Mouse (Mus musculus) heart, adult 2 months (tissue): ENCODE measurements around the gene Mul1. TPM values are rescaled to one million over a fixed set of nuclear protein-coding genes. Genes with fewer than 3 reads are reported as not detected.

ENCODE experiments used
- DNase-seq, 2 experiments: peaks; one replicate each; pipeline ENCODE4 v3.0.0; 2021
- H3K27ac ChIP-seq: fragments of 200-600 bp; 2 replicates; pipeline ENCODE4 v1.8.1; 2022
- H3K27me3 ChIP-seq: fragments of 200-500 bp; 2 replicates; pipeline ENCODE4 v1.6.1; 2012; ENCODE audit warnings: mild to moderate bottlenecking, low read length, inconsistent platforms, mixed read lengths; ENCODE audit not compliant: control insufficient read depth, insufficient read depth
- H3K36me3 ChIP-seq: fragments of 200-500 bp; 2 replicates; pipeline ENCODE4 v1.6.1; 2012; ENCODE audit warnings: low read length, inconsistent platforms; ENCODE audit not compliant: control insufficient read depth, insufficient read depth
- H3K4me1 ChIP-seq: fragments of 200-500 bp; 2 replicates; pipeline ENCODE4 v1.6.1; 2011; ENCODE audit warnings: low read length; ENCODE audit not compliant: control insufficient read depth, insufficient read depth
- H3K4me3 ChIP-seq: fragments of 200-600 bp; 2 replicates; pipeline ENCODE4 v1.8.1; 2022
- H3K79me2 ChIP-seq: fragments of 200-500 bp; replicated peaks from 2 replicates; pipeline ENCODE4 v1.6.1; 2012; ENCODE audit warnings: mild to moderate bottlenecking, inconsistent platforms, low read length, moderate library complexity, mixed read lengths; ENCODE audit not compliant: control insufficient read depth, insufficient read depth
- H3K9ac ChIP-seq: fragments of 200-500 bp; 2 replicates; pipeline ENCODE4 v1.6.1; 2012; ENCODE audit warnings: low read depth, mild to moderate bottlenecking, control low read depth, inconsistent platforms, low read length, mixed read lengths
- CTCF ChIP-seq: fragments of 200-600 bp; IDR thresholded peaks from 2 replicates; pipeline ENCODE4 v1.8.1; 2022; ENCODE audit warnings: antibody characterized with exemption, mild to moderate bottlenecking, moderate library complexity
- EP300 ChIP-seq: fragments of 200-500 bp; IDR thresholded peaks from 2 replicates; pipeline ENCODE4 v1.6.1; 2011; ENCODE audit warnings: low read depth, low read length, control low read depth; ENCODE audit not compliant: insufficient read depth
- POLR2A ChIP-seq: fragments of 200-500 bp; IDR thresholded peaks from 2 replicates; pipeline ENCODE4 v1.6.1; 2011; ENCODE audit warnings: mild to moderate bottlenecking, low read depth, low read length, control low read depth; ENCODE audit not compliant: insufficient read depth
- WGBS: fragments of 180-500 bp; shearing (Covaris S2); methylation state at CpG from one replicate; pipeline ENCODE4 v1.1.7; 2018; 5-methylcytosine and 5-hydroxymethylcytosine counted together
- intact Hi-C: fragments of 180-260 bp; cut with DNase I; formaldehyde crosslinking; loops from one replicate; pipeline ENCODE4 v1.15.1; 2025
- polyA plus RNA-seq: library from polyadenylated mRNA; depleted of rRNA; stranded (reverse); fragments of >200 nt; gene quantifications from 2 replicates; pipeline ENCODE4 v1.2.3, GENCODE M21; 2012
- total RNA-seq, 2 experiments: library from RNA; stranded (reverse); gene quantifications; 2 replicates each; pipeline ENCODE4 v1.2.3; 2021

Mul1 gene
- total and polyA plus RNA-seq, 3 experiments, result 25.3 to 75.5 (median 75.0) TPM

DNA sequence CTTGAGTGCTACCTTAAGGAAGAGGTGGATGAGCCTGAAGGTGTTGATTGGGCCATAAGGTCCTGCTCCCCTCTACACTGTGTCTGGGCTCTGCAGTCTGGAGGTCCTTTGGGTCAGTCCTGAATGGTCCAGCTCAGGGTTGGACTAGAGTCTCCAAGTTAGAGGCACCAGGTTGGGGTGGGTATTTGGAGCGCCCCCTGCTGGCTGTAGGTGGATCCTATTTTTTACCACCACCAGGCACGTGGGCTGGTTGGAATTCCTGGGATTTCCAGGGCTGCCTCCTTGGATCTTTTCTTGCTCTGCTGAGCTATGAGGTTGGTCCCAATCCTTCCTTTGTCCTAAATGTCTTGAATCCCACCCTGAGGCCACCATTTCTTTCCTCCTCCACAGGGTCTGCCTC lies 29.7 kb upstream of the Mul1 start:
- Histone ChIP-seq H3K4me3 (no peak overlapping the region), H3K9ac (no peak overlapping the region), H3K27ac (no peak overlapping the region), H3K79me2 (no peaks in the 10 kb centered on the region), H3K36me3 (no peaks in the 10 kb centered on the region), H3K4me1 (peaks cover 2% of the 10 kb centered on the region), H3K27me3 (no peaks in the 10 kb centered on the region)
- TF ChIP-seq CTCF (peak; percentile 83), POLR2A (no peak), EP300 (no peak)
- intact Hi-C loops, result no loop called here
- DNase-seq, result peak in 1 of 2 experiments; percentile 55
- 7% methylated on average over 2 of the region's 2 CpGs for WGBS

DNA sequence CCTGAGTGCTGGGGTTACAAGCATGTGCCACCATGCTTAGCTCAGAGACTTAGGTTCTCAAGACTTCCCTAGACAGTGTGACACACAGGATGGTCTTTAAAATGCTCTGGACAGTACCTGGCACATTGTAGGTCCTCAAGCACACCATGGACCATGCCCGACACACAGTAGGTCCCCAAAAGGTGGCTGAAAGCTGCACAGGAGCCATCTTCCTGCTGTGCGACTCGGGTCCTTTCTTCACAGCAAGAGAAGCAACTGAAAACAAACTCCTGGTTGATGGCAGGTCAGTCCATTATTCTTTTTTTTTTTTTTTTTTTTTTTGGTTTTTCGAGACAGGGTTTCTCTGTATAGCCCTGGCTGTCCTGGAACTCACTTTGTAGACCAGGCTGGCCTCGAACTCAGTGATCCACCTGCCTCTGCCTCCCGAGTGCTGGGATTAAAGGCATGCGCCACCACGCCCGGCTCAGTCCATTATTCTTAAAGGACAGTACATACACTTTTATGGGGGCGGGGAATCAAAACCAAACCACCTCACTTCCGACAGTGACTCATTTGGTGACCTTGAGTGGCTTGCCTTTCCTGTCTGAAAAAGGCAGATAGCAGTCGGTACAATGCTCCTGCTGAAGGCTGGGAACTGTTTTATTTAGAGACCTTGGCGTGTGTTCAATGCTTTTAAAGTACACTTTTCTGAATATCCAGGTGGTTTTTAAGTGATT lies 26.8 kb upstream of the Mul1 start:
- Histone ChIP-seq H3K36me3 (no peaks in the 10 kb centered on the region), H3K27me3 (no peaks in the 10 kb centered on the region; the same call in 1 of the 2 replicates), H3K27ac (no peak overlapping the region), H3K9ac (no peak overlapping the region), H3K79me2 (no peaks in the 10 kb centered on the region), H3K4me3 (no peak overlapping the region), H3K4me1 (peaks cover 2% of the 10 kb centered on the region)
- WGBS, result 40% methylated on average over 12 of the region's 13 CpGs
- DNase-seq, result no peak
- intact Hi-C loops, result no loop called here
- TF ChIP-seq CTCF (no peak), EP300 (no peak), POLR2A (no peak)

DNA sequence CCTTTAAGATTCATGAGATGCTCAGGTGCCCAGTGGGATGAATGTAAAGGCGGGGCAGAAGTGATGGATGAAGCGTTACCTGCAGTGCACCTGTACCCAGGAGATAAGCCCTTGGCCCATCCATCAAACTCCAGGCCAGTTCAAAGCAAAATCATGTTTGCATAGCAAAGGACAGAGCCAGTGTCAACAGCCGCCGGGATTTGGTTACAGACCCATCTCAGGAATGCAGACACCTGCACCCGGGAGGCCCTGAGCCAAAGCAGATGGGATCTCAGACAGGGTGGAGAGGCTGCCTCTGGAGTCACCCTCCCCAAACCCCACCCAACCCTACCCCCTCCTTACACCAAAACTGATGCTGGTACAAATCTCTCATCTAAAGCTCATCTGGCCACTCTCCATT lies 23.5 kb upstream of the Mul1 start:
- no peaks in the 10 kb centered on the region for H3K79me2 ChIP-seq
- H3K27ac ChIP-seq, result no peak overlapping the region
- TF ChIP-seq EP300 (no peak), CTCF (no peak)
- 38% methylated on average over 5 of the region's 5 CpGs for WGBS
- H3K4me3 ChIP-seq, result no peak overlapping the region
- H3K36me3 ChIP-seq, result no peaks in the 10 kb centered on the region
- peaks cover 10% of the 10 kb centered on the region for H3K4me1 ChIP-seq
- no peak overlapping the region for H3K9ac ChIP-seq
- DNase-seq, result no peak
- intact Hi-C loops, result no loop called here
- no peaks in the 10 kb centered on the region; the same call in 1 of the 2 replicates for H3K27me3 ChIP-seq

DNA sequence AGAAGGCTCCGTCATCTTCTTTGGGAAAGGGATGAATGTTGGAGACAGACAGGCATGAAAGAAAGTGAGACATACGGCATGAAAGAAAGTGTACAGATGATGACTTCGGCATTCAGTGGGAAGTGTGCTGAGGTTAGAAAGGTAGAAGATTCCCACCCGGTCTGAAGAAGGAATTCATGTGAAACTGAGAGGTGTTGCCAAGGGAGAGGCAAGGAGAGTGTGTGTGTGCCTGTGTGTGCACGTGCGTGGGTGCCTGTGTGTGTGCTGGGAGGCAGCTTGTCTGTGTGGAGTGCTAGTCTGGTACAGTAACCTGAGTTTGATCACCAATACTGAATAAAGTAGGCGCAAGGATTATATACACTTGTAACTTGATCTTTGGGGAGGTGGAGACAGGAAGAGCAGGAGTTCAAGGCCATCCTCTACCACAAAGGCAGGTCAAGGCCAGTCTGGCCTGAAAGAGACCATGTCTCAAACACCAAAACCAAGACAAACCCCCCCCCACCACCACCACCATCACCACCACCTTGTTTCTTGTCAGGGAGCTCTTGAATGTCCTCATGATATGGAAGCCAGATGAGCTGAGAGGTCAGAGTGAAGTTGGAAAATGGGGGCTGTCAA lies 22.9 kb upstream of the Mul1 start:
- DNase-seq, result no peak
- H3K27ac ChIP-seq, result no peak overlapping the region
- no peaks in the 10 kb centered on the region for H3K36me3 ChIP-seq
- intact Hi-C loops, result no loop called here
- WGBS, result 64% methylated on average over 7 of the region's 7 CpGs
- TF ChIP-seq POLR2A, result no peak
- TF ChIP-seq EP300, result no peak
- no peak for TF ChIP-seq CTCF
- H3K4me3 ChIP-seq, result no peak overlapping the region
- H3K4me1 ChIP-seq, result peaks cover 10% of the 10 kb centered on the region
- H3K27me3 ChIP-seq, result no peaks in the 10 kb centered on the region; the same call in 1 of the 2 replicates
- H3K79me2 ChIP-seq, result no peaks in the 10 kb centered on the region
- no peak overlapping the region for H3K9ac ChIP-seq

DNA sequence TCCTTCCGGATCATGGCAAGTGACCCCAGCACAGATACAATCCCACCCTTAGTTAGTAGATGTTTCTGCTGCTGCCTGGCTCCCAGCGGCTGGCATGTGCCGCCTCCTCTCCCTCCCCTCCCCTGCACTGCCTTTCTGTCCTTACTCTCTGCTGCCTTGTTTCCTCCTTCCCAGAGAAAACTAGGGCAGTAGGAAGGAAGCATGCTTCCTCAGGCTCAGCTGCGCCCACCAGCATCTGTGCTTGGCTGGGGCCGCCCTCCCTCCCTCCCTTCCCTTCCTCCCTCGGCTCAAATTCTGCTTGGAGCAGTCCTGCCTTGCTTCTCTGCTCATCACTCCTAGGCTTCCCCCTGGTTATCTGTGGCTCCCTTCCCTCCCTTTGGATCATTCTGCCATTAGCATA lies 19.7 kb upstream of the Mul1 start:
- no peak for TF ChIP-seq POLR2A
- TF ChIP-seq CTCF, result no peak
- no peak for TF ChIP-seq EP300
- Histone ChIP-seq H3K4me1 (peaks cover 8% of the 10 kb centered on the region), H3K4me3 (no peak overlapping the region), H3K27me3 (no peaks in the 10 kb centered on the region; the same call in none of the 2 replicates), H3K27ac (peak overlapping the region; percentile 36), H3K36me3 (no peaks in the 10 kb centered on the region), H3K79me2 (no peaks in the 10 kb centered on the region), H3K9ac (0 out of 2 replicates have a peak overlapping the region, but pooled peaks have one; percentile 16)
- intact Hi-C loops, result no loop called here
- WGBS, result 14% methylated on average over 6 of the region's 6 CpGs
- no peak for DNase-seq

DNA sequence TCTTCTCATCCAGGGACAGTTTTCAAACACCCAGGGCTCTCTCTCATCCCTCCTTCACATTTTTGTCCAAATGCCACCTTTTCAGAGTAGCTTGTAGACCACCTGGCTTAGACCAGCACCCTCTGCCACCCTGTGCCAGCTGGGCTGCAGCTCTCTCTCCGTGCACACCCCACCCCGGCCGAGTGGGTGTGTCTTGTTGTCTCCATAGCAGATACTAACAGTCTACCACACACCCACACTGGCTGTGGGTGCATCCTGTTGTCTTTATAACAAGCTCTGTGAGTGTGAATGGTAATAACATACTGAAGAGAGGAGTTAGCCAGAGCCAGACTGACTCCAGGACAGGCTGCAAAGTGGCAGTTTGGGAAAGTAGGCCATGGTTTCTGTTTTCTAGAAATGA lies 18.5 kb upstream of the Mul1 start:
- WGBS, result 78% methylated on average over 3 of the region's 3 CpGs
- no peak overlapping the region for H3K27ac ChIP-seq
- peaks cover 8% of the 10 kb centered on the region for H3K4me1 ChIP-seq
- H3K9ac ChIP-seq, result no peak overlapping the region
- H3K36me3 ChIP-seq, result no peaks in the 10 kb centered on the region
- no peak for TF ChIP-seq CTCF
- no peak for TF ChIP-seq POLR2A
- TF ChIP-seq EP300, result no peak
- DNase-seq, result no peak
- H3K27me3 ChIP-seq, result peaks cover 1% of the 10 kb centered on the region
- H3K79me2 ChIP-seq, result no peaks in the 10 kb centered on the region
- H3K4me3 ChIP-seq, result no peak overlapping the region
- intact Hi-C loops, result no loop called here
